Mouse (Mus musculus) small intestine, adult 2 months (tissue): Measurements from ENCODE around the gene Haus2.

Source experiments
- CTCF ChIP-seq: fragments of 200-500 bp; IDR thresholded peaks from 2 replicates; pipeline ENCODE4 v1.5.1; 2012; ENCODE audit warnings: low read depth, mild to moderate bottlenecking, control low read depth, inconsistent platforms, low read length, moderate library complexity, mixed read lengths; ENCODE audit not compliant: insufficient replicate concordance, insufficient read length; ENCODE audit errors: extremely low read depth
- POLR2A ChIP-seq: fragments of 200-500 bp; IDR thresholded peaks from 2 replicates; pipeline ENCODE4 v1.6.1; 2012; ENCODE audit warnings: low read depth, mild to moderate bottlenecking, control low read depth, inconsistent platforms, low read length, moderate library complexity

DNA sequence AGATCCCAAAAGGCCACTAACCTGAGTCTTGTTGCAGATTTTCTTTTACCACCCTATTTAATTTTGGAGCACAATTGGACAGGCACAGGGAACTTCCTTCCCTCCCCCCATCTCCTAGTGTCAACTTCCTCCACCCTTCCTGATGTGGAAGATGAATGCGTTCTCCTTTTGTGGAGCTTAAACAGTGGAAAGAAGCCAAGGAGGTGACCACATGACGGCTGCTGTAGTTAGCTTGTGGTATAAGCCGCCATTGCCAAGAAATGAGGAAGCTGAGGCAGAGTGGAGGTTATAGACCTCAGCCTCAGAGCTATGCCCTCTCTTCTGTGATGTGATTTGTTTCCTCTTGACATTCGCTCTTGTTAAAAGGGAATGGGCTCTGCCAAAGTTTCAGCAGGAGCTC lies 22.8 kb downstream of the Haus2 start:
- TF ChIP-seq POLR2A, result no peak
- TF ChIP-seq CTCF, result no peak
